Mouse (Mus musculus) myocyte (in vitro differentiated cells): ENCODE data around the gene Glis3.

Source experiments
- CEBPB ChIP-seq: IDR thresholded peaks from 2 replicates; pipeline ENCODE4 v1.6.1; 2011; ENCODE audit warnings: mild to moderate bottlenecking, moderate library complexity; ENCODE audit not compliant: poor library complexity, insufficient read depth, severe bottlenecking
- MAX ChIP-seq: IDR thresholded peaks from one replicate; pipeline ENCODE4 v1.6.1; 2011; ENCODE audit warnings: low read depth, mild to moderate bottlenecking, control low read depth
- MYOD1 ChIP-seq, 3 experiments: IDR thresholded peaks; one replicate each; pipeline ENCODE4 v1.6.1; 2011; ENCODE audit warnings: control low read depth in 2 of 3, low read depth in 2 of 3, mild to moderate bottlenecking in 2 of 3, moderate library complexity in 1 of 3; ENCODE audit not compliant: insufficient read length in 2 of 3, control insufficient read depth in 1 of 3
- POLR2A ChIP-seq: IDR thresholded peaks from one replicate; pipeline ENCODE4 v1.6.1; 2011; ENCODE audit warnings: low read depth, mild to moderate bottlenecking, control low read depth, moderate library complexity; ENCODE audit not compliant: insufficient read length
- REST ChIP-seq: IDR thresholded peaks from one replicate; pipeline ENCODE4 v1.6.1; 2011; ENCODE audit warnings: mild to moderate bottlenecking, control low read depth, moderate library complexity; ENCODE audit not compliant: insufficient read depth, insufficient read length
- SRF ChIP-seq: IDR thresholded peaks from one replicate; pipeline ENCODE4 v1.6.1; 2011; ENCODE audit warnings: low read depth; ENCODE audit not compliant: control insufficient read depth, insufficient read length
- TCF12 ChIP-seq: IDR thresholded peaks from one replicate; pipeline ENCODE4 v1.6.1; 2011; ENCODE audit warnings: mild to moderate bottlenecking, control low read depth; ENCODE audit not compliant: poor library complexity, insufficient read depth, severe bottlenecking
- USF1 ChIP-seq: IDR thresholded peaks from one replicate; pipeline ENCODE4 v1.6.1; 2011; ENCODE audit warnings: low read depth, mild to moderate bottlenecking, control low read depth, moderate library complexity

DNA sequence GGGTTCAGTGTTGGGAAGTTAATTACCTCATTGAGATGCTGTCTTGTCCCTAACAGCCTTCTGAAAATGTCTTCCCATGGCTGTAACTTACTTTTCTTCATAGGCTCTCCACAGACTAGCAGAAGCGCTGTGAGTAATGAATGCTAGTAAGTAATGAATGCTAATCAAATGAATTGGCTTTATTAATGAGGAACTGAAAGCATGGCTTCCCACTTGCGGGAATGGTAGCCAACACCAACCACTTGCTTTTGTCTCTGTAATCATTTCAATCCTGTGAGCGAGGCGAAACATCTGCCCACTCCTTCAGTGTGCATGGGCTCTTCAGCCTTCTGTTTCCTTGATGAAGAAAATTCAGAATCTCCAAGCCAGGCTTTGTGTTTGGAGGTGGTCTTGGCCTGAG, 5.6 kb upstream of the Glis3 start:
- TF ChIP-seq REST = no peak
- TF ChIP-seq POLR2A = no peak
- no peak for TF ChIP-seq MYOD1 (IDR thresholded peaks at IDR 0.05; ENCODE audit: control insufficient read depth in 1 of 3, insufficient read length in 2 of 3, low read depth in 2 of 3)
- TF ChIP-seq TCF12 = no peak
- TF ChIP-seq USF1 = no peak
- no peak for TF ChIP-seq MAX
- TF ChIP-seq SRF = no peak
- TF ChIP-seq CEBPB = no peak
